Comparison of ENCODE assay signal across 27 mouse cellular contexts in genomic region chr9:70800588-70801315, GRCm38 (mm10).
DNase-seq lines count a peak whose midpoint lies in the region; ATAC-seq and TF ChIP-seq lines count a peak whose summit lies in the region.
"Had no signal": no experiment of that assay in that cellular context is flagged by ENCODE, and none has a peak within 500 bp of the region (broad histone marks: within the 10 kb centered on the region; RNA-seq: fewer than 3 reads in every experiment).

No protein-coding gene starts in this region.

- H3K9ac ChIP-seq in embryonic facial prominence, embryonic 14.5 days (ENCODE audit: low read depth, low read length) = no peak overlapping the region
- no peak overlapping the region for H3K9ac ChIP-seq in hindbrain, embryonic 15.5 days
- H3K9ac ChIP-seq in hindbrain, embryonic 13.5 days = no peak overlapping the region
- H3K9ac ChIP-seq in midbrain, embryonic 15.5 days = no peak overlapping the region
- H3K9ac ChIP-seq in midbrain, embryonic 13.5 days (replicated peaks) = no peak overlapping the region
- H3K9ac ChIP-seq: embryonic facial prominence, embryonic 15.5 days; forebrain, embryonic 15.5 days; liver, embryonic 12.5 days; liver, postnatal 0 days; neural tube, embryonic 12.5 days had no signal

- no peak overlapping the region for H3K4me2 ChIP-seq in embryonic facial prominence, embryonic 14.5 days (ENCODE audit: low read depth, low read length)
- H3K4me2 ChIP-seq in hindbrain, embryonic 15.5 days = no peak overlapping the region
- H3K4me2 ChIP-seq in hindbrain, embryonic 13.5 days = no peak overlapping the region
- H3K4me2 ChIP-seq in midbrain, embryonic 15.5 days = no peak overlapping the region
- no peak overlapping the region for H3K4me2 ChIP-seq in midbrain, embryonic 13.5 days (replicated peaks)
- H3K4me2 ChIP-seq: embryonic facial prominence, embryonic 15.5 days; forebrain, embryonic 15.5 days; liver, embryonic 12.5 days; neural tube, embryonic 12.5 days had no signal

- ATAC-seq in embryonic facial prominence, embryonic 14.5 days (ENCODE audit: low read depth) = peak; percentile 47; the same call in 1 of the 2 replicates
- ATAC-seq in hindbrain, embryonic 15.5 days (ENCODE audit: low FRiP score, low read depth) = 0 out of 2 replicates have a peak, but pooled peaks have one; percentile 15
- ATAC-seq in hindbrain, embryonic 13.5 days (ENCODE audit: low FRiP score) = no peak
- ATAC-seq in midbrain, embryonic 15.5 days (replicated peaks) = 0 out of 2 replicates have a peak, but pooled peaks have one; percentile 50
- ATAC-seq in midbrain, embryonic 13.5 days = no peak
- ATAC-seq: forebrain, embryonic 15.5 days; intestine, embryonic 16.5 days; liver, embryonic 12.5 days; liver, postnatal 0 days; Patski had no signal

- no peak for TF ChIP-seq POLR2A in brain, embryonic 14.5 days (IDR thresholded peaks at IDR 0.05; ENCODE audit: borderline replicate concordance, extremely low read depth, insufficient read depth, insufficient read length, poor library complexity, severe bottlenecking)

- H3K9me3 ChIP-seq in embryonic facial prominence, embryonic 14.5 days (ENCODE audit: control insufficient read depth, low read length) = no peaks in the 10 kb centered on the region
- no peaks in the 10 kb centered on the region for H3K9me3 ChIP-seq in embryonic facial prominence, embryonic 10.5 days
- no peaks in the 10 kb centered on the region for H3K9me3 ChIP-seq in hindbrain, embryonic 15.5 days
- H3K9me3 ChIP-seq in hindbrain, embryonic 13.5 days = no peaks in the 10 kb centered on the region
- H3K9me3 ChIP-seq in midbrain, embryonic 15.5 days = no peaks in the 10 kb centered on the region
- no peaks in the 10 kb centered on the region for H3K9me3 ChIP-seq in midbrain, embryonic 13.5 days
- H3K9me3 ChIP-seq: embryonic facial prominence, embryonic 15.5 days; forebrain, embryonic 15.5 days; G1E; liver, embryonic 12.5 days; neural tube, embryonic 12.5 days had no signal

- no peaks in the 10 kb centered on the region for H3K27me3 ChIP-seq in embryonic facial prominence, embryonic 14.5 days (replicated peaks; ENCODE audit: control insufficient read depth, insufficient read depth, low read length)
- H3K27me3 ChIP-seq in embryonic facial prominence, embryonic 10.5 days (replicated peaks; ENCODE audit: low read depth, poor library complexity, severe bottlenecking) = no peaks in the 10 kb centered on the region
- H3K27me3 ChIP-seq in hindbrain, embryonic 15.5 days = no peaks in the 10 kb centered on the region
- H3K27me3 ChIP-seq in hindbrain, embryonic 13.5 days = no peaks in the 10 kb centered on the region
- no peaks in the 10 kb centered on the region for H3K27me3 ChIP-seq in midbrain, embryonic 15.5 days (replicated peaks)
- H3K27me3 ChIP-seq in midbrain, embryonic 13.5 days = no peaks in the 10 kb centered on the region
- H3K27me3 ChIP-seq: embryonic facial prominence, embryonic 15.5 days; forebrain, embryonic 15.5 days; liver, embryonic 12.5 days; neural tube, embryonic 12.5 days; Patski had no signal

- H3K36me3 ChIP-seq in embryonic facial prominence, embryonic 14.5 days (ENCODE audit: control insufficient read depth, insufficient read depth, low read length) = no peaks in the 10 kb centered on the region
- H3K36me3 ChIP-seq in embryonic facial prominence, embryonic 10.5 days (replicated peaks) = no peaks in the 10 kb centered on the region
- no peaks in the 10 kb centered on the region for H3K36me3 ChIP-seq in hindbrain, embryonic 15.5 days
- no peaks in the 10 kb centered on the region for H3K36me3 ChIP-seq in hindbrain, embryonic 13.5 days
- H3K36me3 ChIP-seq in midbrain, embryonic 15.5 days (replicated peaks) = no peaks in the 10 kb centered on the region
- no peaks in the 10 kb centered on the region for H3K36me3 ChIP-seq in midbrain, embryonic 13.5 days
- H3K36me3 ChIP-seq: embryonic facial prominence, embryonic 15.5 days; forebrain, embryonic 15.5 days; G1E; liver, embryonic 12.5 days; neural tube, embryonic 12.5 days had no signal

- WGBS in embryonic facial prominence, embryonic 14.5 days = 44% methylated on average over 8 of the region's 8 CpGs
- 66% methylated on average over 8 of the region's 8 CpGs for WGBS in embryonic facial prominence, embryonic 10.5 days
- 52% methylated on average over 8 of the region's 8 CpGs for WGBS in hindbrain, embryonic 15.5 days
- WGBS in hindbrain, embryonic 13.5 days = 63% methylated on average over 8 of the region's 8 CpGs
- WGBS in midbrain, embryonic 15.5 days = 53% methylated on average over 8 of the region's 8 CpGs
- WGBS in midbrain, embryonic 13.5 days = 61% methylated on average over 8 of the region's 8 CpGs

- TF ChIP-seq CTCF in brain, embryonic 14.5 days (IDR thresholded peaks at IDR 0.05; ENCODE audit: borderline replicate concordance, extremely low read depth, insufficient read depth, insufficient read length) = no peak

- no peak overlapping the region for H3K27ac ChIP-seq in embryonic facial prominence, embryonic 14.5 days (replicated peaks; ENCODE audit: low read depth, low read length)
- no peak overlapping the region; the same call in 1 of the 2 replicates for H3K27ac ChIP-seq in embryonic facial prominence, embryonic 10.5 days (replicated peaks)
- H3K27ac ChIP-seq in hindbrain, embryonic 15.5 days (replicated peaks) = no peak overlapping the region; the same call in 1 of the 2 replicates
- H3K27ac ChIP-seq in hindbrain, embryonic 13.5 days = no peak overlapping the region
- H3K27ac ChIP-seq in midbrain, embryonic 15.5 days = 0 out of 2 replicates have a peak overlapping the region, but pooled peaks have one; percentile 1
- no peak overlapping the region for H3K27ac ChIP-seq in midbrain, embryonic 13.5 days
- H3K27ac ChIP-seq: embryonic facial prominence, embryonic 15.5 days; forebrain, embryonic 15.5 days; liver, embryonic 12.5 days; neural tube, embryonic 12.5 days; stomach, postnatal 0 days had no signal

- H3K4me3 ChIP-seq in embryonic facial prominence, embryonic 14.5 days (ENCODE audit: low read depth, low read length) = no peak overlapping the region
- no peak overlapping the region for H3K4me3 ChIP-seq in embryonic facial prominence, embryonic 10.5 days
- no peak overlapping the region for H3K4me3 ChIP-seq in hindbrain, embryonic 15.5 days
- H3K4me3 ChIP-seq in hindbrain, embryonic 13.5 days = no peak overlapping the region
- no peak overlapping the region for H3K4me3 ChIP-seq in midbrain, embryonic 15.5 days
- no peak overlapping the region for H3K4me3 ChIP-seq in midbrain, embryonic 13.5 days (replicated peaks)
- H3K4me3 ChIP-seq: embryonic facial prominence, embryonic 15.5 days; forebrain, embryonic 15.5 days; liver, embryonic 12.5 days; neural tube, embryonic 12.5 days had no signal

- H3K4me1 ChIP-seq in embryonic facial prominence, embryonic 14.5 days (ENCODE audit: control insufficient read depth, insufficient read depth, low read length) = 0 out of 2 replicates have a peak, but pooled peaks cover 5% of the 10 kb centered on the region
- H3K4me1 ChIP-seq in embryonic facial prominence, embryonic 10.5 days = peaks cover 10% of the 10 kb centered on the region
- peaks cover 7% of the 10 kb centered on the region; the same call in 1 of the 2 replicates for H3K4me1 ChIP-seq in hindbrain, embryonic 15.5 days (replicated peaks)
- peaks cover 6% of the 10 kb centered on the region for H3K4me1 ChIP-seq in hindbrain, embryonic 13.5 days (replicated peaks)
- H3K4me1 ChIP-seq in midbrain, embryonic 15.5 days = peaks cover 6% of the 10 kb centered on the region; the same call in 1 of the 2 replicates
- H3K4me1 ChIP-seq in midbrain, embryonic 13.5 days (replicated peaks) = peaks cover 7% of the 10 kb centered on the region
- H3K4me1 ChIP-seq: forebrain, embryonic 15.5 days had no signal

- peak; percentile 53 for DNase-seq in embryonic facial prominence, embryonic 14.5 days (ENCODE audit: low spot score)
- no peak for DNase-seq in embryonic facial prominence, embryonic 10.5 days (ENCODE audit: low spot score)
- DNase-seq in brain, embryonic 14.5 days (ENCODE audit: low read depth) = peak; percentile 34
- DNase-seq in urinary bladder, postnatal 36 days (ENCODE audit: low spot score in 2 of 2) = no peak
- DNase-seq: adrenal gland, postnatal 10 days; cerebellum, adult 18-20 months; heart, postnatal 14 days; kidney, adult 9 months; kidney, postnatal 10 days; layer of hippocampus, postnatal 36 days; left cerebral cortex, postnatal 4 days; liver, postnatal 0 days; lung, postnatal 36 days; right cerebral cortex, postnatal 4 days; thymus, postnatal 4 days had no signal

Comparison
In these comparisons a context has a peak if more than half of its experiments do, and no peak if none do; other contexts are left out.
1. ATAC-seq: peak in embryonic facial prominence, embryonic 14.5 days (single experiment), hindbrain, embryonic 15.5 days (single experiment) and midbrain, embryonic 15.5 days (single experiment); none in hindbrain, embryonic 13.5 days (single experiment) and midbrain, embryonic 13.5 days (single experiment).
2. DNase-seq: peak in embryonic facial prominence, embryonic 14.5 days (single experiment) and brain, embryonic 14.5 days (single experiment); none in embryonic facial prominence, embryonic 10.5 days (single experiment) and urinary bladder, postnatal 36 days (0 of 2).